Mouse (Mus musculus) mouse trophoblast stem cell (cell line): ENCODE measurements around the gene Nop56.

Experiments
- in situ Hi-C, 2 experiments: fragments of 300-500 bp; cut with MseI, MboI; formaldehyde crosslinking; loops; 2 replicates in 1 of 2; 3 replicates in 1 of 2; pipeline ENCODE4 v1.15.1; 2025

Nop56 gene

DNA sequence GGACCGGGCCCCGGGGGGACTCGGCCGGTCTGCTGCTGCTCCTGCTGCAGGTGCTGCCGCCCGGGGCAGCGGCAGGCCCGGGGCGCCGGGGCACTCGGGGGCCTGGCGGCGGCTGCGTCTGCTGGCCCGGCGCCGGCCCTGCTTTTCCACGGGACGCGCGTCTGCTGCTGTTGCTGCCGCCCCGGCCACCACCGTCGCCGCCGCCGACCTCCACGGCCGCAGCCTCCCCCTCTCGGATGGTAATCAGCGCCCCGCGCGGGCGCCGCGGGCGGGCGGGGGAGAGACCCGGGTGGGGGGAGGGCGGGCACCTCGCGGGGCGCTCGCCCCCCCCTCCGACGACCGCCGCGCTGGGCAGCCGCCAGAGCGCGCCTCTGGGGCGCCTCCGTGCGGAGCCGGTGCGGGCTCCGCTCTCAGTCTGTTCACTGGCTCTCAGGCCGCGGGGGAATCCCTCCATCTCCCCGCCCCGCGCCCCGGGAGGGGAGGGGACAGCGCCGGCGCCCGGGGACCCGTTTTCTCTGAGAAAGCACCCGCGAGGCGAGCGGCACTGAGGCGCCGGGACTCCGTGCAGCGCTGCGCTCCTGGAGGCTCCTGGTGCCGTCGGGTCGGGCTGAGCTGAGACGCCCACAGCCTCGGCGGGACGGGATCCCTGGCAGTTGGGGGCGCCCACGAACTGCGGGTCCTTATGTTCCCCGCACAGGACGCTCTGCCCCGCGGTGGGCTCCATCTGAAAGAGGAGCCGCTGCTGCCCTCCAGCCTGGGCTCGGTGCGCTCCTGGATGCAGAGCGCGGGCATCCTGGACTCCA is 21.3 kb downstream of the Nop56 start:
- in situ Hi-C loops: no loop called here

GRCm38 (mm10) chr2:130296134-130296745 is 22.0 kb downstream of the Nop56 start:
- in situ Hi-C loops: no loop called here

- in situ Hi-C loops: no loop called here
These were observed 23.4 kb downstream of the Nop56 start for GRCm38 (mm10) chr2:130297580-130297979.

- in situ Hi-C loops: no loop called here
These were observed 28.8 kb downstream of the Nop56 start for GRCm38 (mm10) chr2:130303014-130303413.

DNA sequence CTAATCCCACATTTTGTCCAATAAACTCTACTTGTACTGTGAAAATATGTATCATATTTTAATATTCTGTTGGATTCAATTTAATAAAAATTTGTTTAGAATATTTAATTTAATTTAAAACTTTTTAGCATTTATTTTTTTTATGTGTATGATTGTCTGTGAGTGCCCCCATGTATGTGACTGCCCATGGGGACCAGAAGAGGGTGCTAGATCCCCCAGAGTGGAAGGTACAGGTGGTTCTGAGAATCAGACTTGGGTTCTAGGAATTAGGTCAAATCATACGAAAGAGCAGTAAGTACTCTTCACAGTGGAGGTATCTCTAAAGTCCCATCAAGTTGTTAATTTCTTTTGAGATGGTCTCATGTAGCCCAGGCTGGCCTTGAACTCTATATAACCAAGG is 52.8 kb downstream of the Nop56 start:
- in situ Hi-C loops: no loop called here
